Mouse (Mus musculus) C2C12 (cell line): ENCODE measurements around the gene Rgp1. TPM values are rescaled to one million over a fixed set of nuclear protein-coding genes. Genes with fewer than 3 reads are reported as not detected.
A peak's percentile ranks its signal among the peaks of the same experiment; 100 is the strongest.

Experiments
- H3K27me3 ChIP-seq: one replicate; pipeline ENCODE4 v1.6.1; 2011; ENCODE audit not compliant: control insufficient read depth, insufficient read depth, insufficient read length
- H3K36me3 ChIP-seq: one replicate; pipeline ENCODE4 v1.6.1; 2011; ENCODE audit not compliant: control insufficient read depth, insufficient read depth
- H3K4me3 ChIP-seq: one replicate; pipeline ENCODE4 v1.5.1; 2011; ENCODE audit warnings: mild to moderate bottlenecking, control low read depth; ENCODE audit not compliant: poor library complexity, insufficient read depth, severe bottlenecking
- H3K79me2 ChIP-seq: one replicate; pipeline ENCODE4 v1.6.1; 2011; ENCODE audit not compliant: control insufficient read depth, insufficient read depth
- H3K79me3 ChIP-seq: one replicate; pipeline ENCODE4 v1.6.1; 2011; ENCODE audit warnings: low read depth, control low read depth
- H3ac ChIP-seq: one replicate; pipeline ENCODE3; 2011; ENCODE audit warnings: low read depth; ENCODE audit not compliant: control insufficient read depth, insufficient read length
- CEBPB ChIP-seq: IDR thresholded peaks from one replicate; pipeline ENCODE4 v1.6.1; 2011; ENCODE audit warnings: low read depth, mild to moderate bottlenecking, control low read depth, moderate library complexity
- CTCF ChIP-seq: IDR thresholded peaks from one replicate; pipeline ENCODE4 v1.5.1; 2011; ENCODE audit not compliant: control insufficient read depth, insufficient read depth, insufficient read length
- FOSL1 ChIP-seq: IDR thresholded peaks from one replicate; pipeline ENCODE4 v1.8.0; 2011; ENCODE audit warnings: mild to moderate bottlenecking, low read length; ENCODE audit not compliant: poor library complexity, insufficient read depth, severe bottlenecking
- MAX ChIP-seq: IDR thresholded peaks from one replicate; pipeline ENCODE4 v1.6.1; 2011; ENCODE audit warnings: mild to moderate bottlenecking, control low read depth
- MYOD1 ChIP-seq: IDR thresholded peaks from one replicate; pipeline ENCODE4 v1.6.1; 2011; ENCODE audit warnings: low read depth; ENCODE audit not compliant: control insufficient read depth, insufficient read length
- MYOG ChIP-seq: IDR thresholded peaks from one replicate; pipeline ENCODE4 v1.6.1; 2011; ENCODE audit not compliant: control insufficient read depth, insufficient read length; ENCODE audit errors: extremely low read depth
- USF1 ChIP-seq: IDR thresholded peaks from one replicate; pipeline ENCODE4 v1.6.1; 2011; ENCODE audit warnings: low read depth, mild to moderate bottlenecking, control low read depth, moderate library complexity
- polyA plus RNA-seq: library from polyadenylated mRNA; unstranded; fragments of >200 nt; fragmentation: generic; extraction: Trizol; gene quantifications from one replicate; pipeline ENCODE4 v1.2.1, GENCODE M21; 2012; ENCODE audit warnings: missing spikeins

Gene Rgp1
- polyA plus RNA-seq, 1 experiment = 22.6 TPM

DNA sequence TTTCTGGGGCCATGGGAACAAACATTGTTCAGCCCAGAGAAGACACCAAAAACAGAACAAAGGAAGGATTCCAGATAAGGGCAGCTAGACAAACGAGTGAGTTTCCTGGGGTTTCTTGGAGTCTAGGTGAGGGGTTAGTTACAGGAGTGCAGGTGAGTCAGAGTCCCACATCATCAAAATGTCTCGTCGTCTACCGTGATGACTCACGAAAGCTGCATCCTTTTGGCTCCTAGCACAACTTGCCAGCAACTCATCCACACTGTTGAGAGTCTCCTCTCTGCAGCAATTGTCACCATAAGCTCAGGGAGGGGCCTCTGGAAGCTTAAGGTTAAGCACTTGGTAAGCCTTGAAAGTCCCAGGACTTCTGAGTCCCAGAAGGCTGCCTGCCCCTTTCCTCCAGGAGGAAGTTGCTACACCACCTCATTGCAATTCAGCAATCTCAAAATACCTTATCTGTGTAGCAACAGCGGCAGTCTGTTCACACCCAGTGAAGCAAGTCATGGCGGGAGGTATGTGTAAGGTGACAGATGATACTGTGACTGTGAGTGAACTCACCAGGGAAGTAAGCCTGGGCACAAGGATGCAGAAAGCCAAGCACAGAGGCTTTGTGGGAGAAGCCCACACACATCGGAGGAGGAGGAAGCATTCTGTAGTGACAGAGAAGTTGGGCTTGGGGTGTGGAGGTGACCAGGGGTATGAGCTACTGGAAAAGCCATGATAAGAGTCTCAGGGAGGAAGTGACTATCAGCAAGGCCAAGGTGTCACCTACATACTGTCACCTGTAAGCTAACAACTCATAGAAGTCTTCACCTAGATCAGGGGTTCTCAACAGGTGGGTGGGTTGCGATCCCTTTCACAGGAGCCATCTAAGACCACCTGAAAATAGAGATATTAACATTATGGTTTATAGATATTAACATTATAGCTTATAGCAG is 26.5 kb downstream of the Rgp1 start:
- TF ChIP-seq CEBPB (peak; percentile 22), FOSL1 (no peak)
- peaks cover 5% of the 10 kb centered on the region for H3K27me3 ChIP-seq

GRCm38 (mm10) chr4:43612534-43612933 is 34.0 kb downstream of the Rgp1 start:
- no peak overlapping the region for H3ac ChIP-seq
- no peak overlapping the region for H3K4me3 ChIP-seq
- TF ChIP-seq CTCF (no peak), MYOG (no peak), USF1 (no peak), MYOD1 (no peak), FOSL1 (no peak), CEBPB (no peak), MAX (no peak)
- H3K79me2 ChIP-seq = no peaks in the 10 kb centered on the region
- peaks cover 6% of the 10 kb centered on the region for H3K27me3 ChIP-seq
- H3K36me3 ChIP-seq = no peaks in the 10 kb centered on the region
- no peaks in the 10 kb centered on the region for H3K79me3 ChIP-seq

More for the DNA sequence above, 26.5 kb downstream of the Rgp1 start:
- no peak overlapping the region for H3K4me3 ChIP-seq
- H3K79me2 ChIP-seq = no peaks in the 10 kb centered on the region
- H3ac ChIP-seq = no peak overlapping the region
- no peaks in the 10 kb centered on the region for H3K79me3 ChIP-seq
- H3K36me3 ChIP-seq = no peaks in the 10 kb centered on the region

DNA sequence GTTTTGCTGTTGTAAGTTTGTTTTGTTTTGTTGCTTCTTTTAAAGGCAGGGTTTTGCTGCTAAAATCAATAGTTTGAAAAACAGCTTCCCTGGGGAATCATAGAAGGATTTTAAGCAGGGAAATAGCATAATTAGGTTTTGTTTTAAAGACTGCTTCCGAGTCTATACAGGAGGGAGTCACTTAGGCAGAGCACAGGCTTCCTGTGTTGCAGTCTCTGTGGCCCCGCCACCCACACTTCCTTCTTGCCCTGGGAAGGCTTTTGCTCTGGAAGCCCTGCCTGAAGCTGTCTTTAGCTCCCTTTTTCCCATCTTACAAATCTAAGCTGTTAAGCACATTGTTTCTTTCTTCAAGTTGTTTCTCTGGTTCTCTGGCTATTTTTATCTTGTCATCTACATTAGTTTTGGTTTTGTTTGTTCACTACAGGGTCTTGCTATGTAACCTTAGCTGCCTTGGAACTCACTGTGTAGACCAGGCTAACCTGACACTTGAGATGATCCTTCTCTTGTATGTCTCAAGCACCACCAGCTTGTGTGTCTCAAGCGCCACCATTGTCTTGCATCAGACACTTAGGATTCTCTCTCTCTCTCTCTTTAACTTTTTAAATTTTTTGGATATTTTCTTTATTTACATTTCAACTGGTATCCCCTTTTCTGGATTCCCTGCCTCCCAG is 34.7 kb downstream of the Rgp1 start:
- no peak overlapping the region for H3ac ChIP-seq
- H3K36me3 ChIP-seq = no peaks in the 10 kb centered on the region
- H3K4me3 ChIP-seq = no peak overlapping the region
- H3K79me2 ChIP-seq = no peaks in the 10 kb centered on the region
- peaks cover 6% of the 10 kb centered on the region for H3K27me3 ChIP-seq
- no peaks in the 10 kb centered on the region for H3K79me3 ChIP-seq
- TF ChIP-seq MAX (no peak), MYOD1 (no peak)

GRCm38 (mm10) chr4:43620146-43620778 is 41.7 kb downstream of the Rgp1 start:
- Histone ChIP-seq H3K79me3 (no peaks in the 10 kb centered on the region), H3K4me3 (no peak overlapping the region), H3K36me3 (no peaks in the 10 kb centered on the region), H3ac (no peak overlapping the region), H3K79me2 (no peaks in the 10 kb centered on the region), H3K27me3 (peaks cover 3% of the 10 kb centered on the region)
- TF ChIP-seq MYOD1 (no peak), CTCF (no peak), CEBPB (no peak), MAX (no peak), USF1 (no peak), MYOG (no peak), FOSL1 (no peak)

- Histone ChIP-seq H3K36me3 (no peaks in the 10 kb centered on the region), H3K27me3 (no peaks in the 10 kb centered on the region), H3K79me2 (no peaks in the 10 kb centered on the region), H3ac (no peak overlapping the region), H3K4me3 (no peak overlapping the region), H3K79me3 (no peaks in the 10 kb centered on the region)
- TF ChIP-seq MAX = no peak
- no peak for TF ChIP-seq CEBPB
- no peak for TF ChIP-seq MYOG
- no peak for TF ChIP-seq MYOD1
- TF ChIP-seq CTCF = no peak
- no peak for TF ChIP-seq USF1
- TF ChIP-seq FOSL1 = no peak
These were observed 50.7 kb downstream of the Rgp1 start for GRCm38 (mm10) chr4:43629106-43629817.
